Mouse (Mus musculus): ENCODE results near the gene Lpcat2.
"Not testable (repeated sequence)": the region's sequence is repeated elsewhere in the genome, so short reads cannot be mapped to it uniquely, and the experiment has no call there.

- not testable (repeated sequence) for TF ChIP-seq POLR2A (IDR thresholded peaks at IDR 0.05; ENCODE audit: extremely low read depth, insufficient read depth, low read length); CTCF (IDR thresholded peaks at IDR 0.05; ENCODE audit: low read depth, low read length)
Measured at GRCm38 (mm10) chr8:92892216-92892615, 37.1 kb downstream of the Lpcat2 start.
